Mouse (Mus musculus): Measurements from ENCODE around the gene Tspan18.

Tspan18 gene

GRCm38 (mm10) chr2:93261521-93262290, 72.6 kb downstream of the Tspan18 start:
- DNase-seq, result peak; percentile 26

GRCm38 (mm10) chr2:93257634-93258033, 76.7 kb downstream of the Tspan18 start:
- no peak for DNase-seq

- no peak for DNase-seq
These were observed 77.4 kb downstream of the Tspan18 start for GRCm38 (mm10) chr2:93256735-93257405.

- peak; percentile 79 for DNase-seq
These were observed 81.9 kb downstream of the Tspan18 start for GRCm38 (mm10) chr2:93252356-93252755.

- no peak for DNase-seq
These were observed 83.7 kb downstream of the Tspan18 start for GRCm38 (mm10) chr2:93250611-93251010.

- no peak for DNase-seq
These were observed 85.2 kb downstream of the Tspan18 start for GRCm38 (mm10) chr2:93249058-93249457.

GRCm38 (mm10) chr2:93244090-93244443, 90.2 kb downstream of the Tspan18 start:
- DNase-seq, result peak; percentile 78

- DNase-seq, result peak; percentile 85
These were observed 90.7 kb downstream of the Tspan18 start for GRCm38 (mm10) chr2:93243439-93244089.

- DNase-seq, result peak; percentile 81
These were observed 92.1 kb downstream of the Tspan18 start for GRCm38 (mm10) chr2:93242166-93242565.

GRCm38 (mm10) chr2:93238864-93239263, 95.4 kb downstream of the Tspan18 start:
- DNase-seq, result no peak

- no peak for DNase-seq
These were observed 97.2 kb downstream of the Tspan18 start for GRCm38 (mm10) chr2:93237055-93237454.

GRCm38 (mm10) chr2:93232141-93232540, 102.2 kb downstream of the Tspan18 start:
- peak; percentile 26 for DNase-seq

- DNase-seq, result peak; percentile 34
These were observed 105.9 kb downstream of the Tspan18 start for GRCm38 (mm10) chr2:93228480-93228824.

- DNase-seq, result peak; percentile 72
These were observed 106.4 kb downstream of the Tspan18 start for GRCm38 (mm10) chr2:93227713-93228479.

- DNase-seq, result peak; percentile 89
These were observed 107.4 kb downstream of the Tspan18 start for GRCm38 (mm10) chr2:93226606-93227595.

- peak; percentile 81 for DNase-seq
These were observed 110.8 kb downstream of the Tspan18 start for GRCm38 (mm10) chr2:93223463-93223862.

- DNase-seq, result no peak
These were observed 113.9 kb downstream of the Tspan18 start for GRCm38 (mm10) chr2:93220447-93220846.

GRCm38 (mm10) chr2:93219576-93219975, 114.7 kb downstream of the Tspan18 start:
- DNase-seq, result peak; percentile 71

GRCm38 (mm10) chr2:93218353-93218990, 115.8 kb downstream of the Tspan18 start:
- peak; percentile 41 for DNase-seq

- DNase-seq, result peak; percentile 93
These were observed 117.3 kb downstream of the Tspan18 start for GRCm38 (mm10) chr2:93217015-93217414.

- DNase-seq, result peak; percentile 94
These were observed 118.5 kb downstream of the Tspan18 start for GRCm38 (mm10) chr2:93215790-93216189.

All from cerebellum, adult 9-11 months (tissue).